Mouse (Mus musculus): ENCODE measurements around the gene Lef1. TPM values are rescaled to one million over a fixed set of nuclear protein-coding genes. Genes with fewer than 3 reads are reported as not detected.

Lef1 gene
- polyA plus RNA-seq (2014; fragmentation: Illumina TruSeq; extraction: RNeasy Lipid Tissue Mini Kit (QIAGEN cat#74804); ENCODE audit: insufficient read depth, low read depth, low replicate concordance) = 5.7 TPM

GRCm38 (mm10) chr3:131110191-131111150 lies at the start of gene Lef1:
TSS of gene Lef1 (plus strand) at chr3:131110471.

GRCm38 (mm10) chr3:131271559-131272373 lies 161.5 kb downstream of the Lef1 start, which contains the start of gene Hadh:
TSS of gene Hadh (minus strand) at chr3:131272101.

Other genes with a start within 250 kb of the Lef1 start
- 94.4 TPM for gene Hadh, start 161.6 kb downstream of the Lef1 start, polyA plus RNA-seq (2014; fragmentation: Illumina TruSeq; extraction: RNeasy Lipid Tissue Mini Kit (QIAGEN cat#74804); ENCODE audit: insufficient read depth, low read depth, low replicate concordance)
- gene Cyp2u1, start 192.8 kb downstream of the Lef1 start, polyA plus RNA-seq (2014; fragmentation: Illumina TruSeq; extraction: RNeasy Lipid Tissue Mini Kit (QIAGEN cat#74804); ENCODE audit: insufficient read depth, low read depth, low replicate concordance) = 0.69 TPM